Mouse (Mus musculus): ENCODE measurements around the gene Mff. TPM values are rescaled to one million over a fixed set of nuclear protein-coding genes. Genes with fewer than 3 reads are reported as not detected.

Mff gene
- polyA plus RNA-seq, 1 experiment from 2014 or later = 290 TPM

DNA sequence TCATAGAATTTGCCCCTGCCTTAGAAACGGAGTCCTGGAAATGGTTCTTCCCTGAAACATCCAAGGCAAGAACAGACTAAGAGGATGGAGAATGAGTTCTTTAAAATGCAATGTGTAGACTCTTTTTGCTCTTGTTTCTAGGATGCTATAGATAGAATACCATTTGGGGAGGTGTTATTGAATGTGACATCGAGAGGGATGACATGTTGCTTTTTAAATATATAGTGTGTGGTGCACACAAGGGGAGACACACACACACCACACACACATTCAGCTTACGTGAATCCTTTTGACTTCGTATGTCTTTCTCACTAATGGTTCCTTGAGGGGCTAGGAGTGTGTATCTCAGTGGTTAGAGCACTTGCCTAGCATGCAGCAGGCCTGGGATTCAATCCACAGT is 50.6 kb downstream of the Mff start:
- H3K27ac ChIP-seq (ENCODE audit: low read depth, low read length) = no peak overlapping the region
- no peak overlapping the region for H3K4me3 ChIP-seq (ENCODE audit: low read depth, low read length)
- H3K4me1 ChIP-seq (replicated peaks; ENCODE audit: control insufficient read depth, insufficient read depth, low read length) = no peaks in the 10 kb centered on the region
- no peaks in the 10 kb centered on the region for H3K9me3 ChIP-seq (ENCODE audit: control insufficient read depth, low read length)
- no peak overlapping the region for H3K4me2 ChIP-seq (ENCODE audit: low read depth, low read length, severe bottlenecking)
- H3K9ac ChIP-seq (ENCODE audit: low read length) = no peak overlapping the region
- WGBS = 90% methylated on average over 4 of the region's 4 CpGs
- no peaks in the 10 kb centered on the region for H3K27me3 ChIP-seq (ENCODE audit: control insufficient read depth, insufficient read depth, low read length)
- ATAC-seq (replicated peaks; ENCODE audit: low FRiP score) (no peak), DNase-seq (ENCODE audit: low spot score) (no peak)
- no peaks in the 10 kb centered on the region for H3K36me3 ChIP-seq (ENCODE audit: control insufficient read depth, insufficient read depth, low read length)

DNA sequence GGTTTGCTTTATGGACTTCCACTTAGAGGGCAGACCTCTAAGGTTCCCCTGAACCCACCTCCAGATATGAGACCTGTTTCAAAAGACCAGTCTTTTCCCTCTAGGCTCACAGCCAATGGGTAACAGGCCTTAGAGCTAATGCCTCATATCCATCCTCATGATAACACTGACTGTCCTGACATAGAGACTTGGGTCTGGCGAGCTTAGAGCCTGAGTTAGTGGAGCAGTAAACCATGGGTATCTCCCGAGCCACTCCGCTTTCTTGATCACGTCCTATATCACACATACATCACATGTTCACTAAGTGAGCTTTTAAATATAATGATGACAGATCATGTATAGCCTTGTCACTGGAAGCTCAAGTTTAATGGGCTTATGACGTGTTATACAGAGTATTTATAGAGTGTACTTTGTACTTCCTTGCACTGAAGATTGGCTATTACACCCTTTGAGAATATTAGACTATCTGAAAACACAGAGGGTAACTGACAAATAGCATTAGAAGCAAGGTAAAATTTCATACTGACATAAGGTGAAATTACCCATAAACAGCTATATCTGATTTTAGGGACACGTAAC is 54.8 kb downstream of the Mff start:
- H3K4me1 ChIP-seq (replicated peaks; ENCODE audit: control insufficient read depth, insufficient read depth, low read length) = no peaks in the 10 kb centered on the region
- no peaks in the 10 kb centered on the region for H3K9me3 ChIP-seq (ENCODE audit: control insufficient read depth, low read length)
- ATAC-seq (replicated peaks; ENCODE audit: low FRiP score) (no peak), DNase-seq (ENCODE audit: low spot score) (no peak)
- no peak overlapping the region for H3K4me2 ChIP-seq (ENCODE audit: low read depth, low read length, severe bottlenecking)
- H3K27me3 ChIP-seq (ENCODE audit: control insufficient read depth, insufficient read depth, low read length) = no peaks in the 10 kb centered on the region
- no peak overlapping the region for H3K9ac ChIP-seq (ENCODE audit: low read length)
- H3K36me3 ChIP-seq (ENCODE audit: control insufficient read depth, insufficient read depth, low read length) = no peaks in the 10 kb centered on the region
- 90% methylated on average over 6 of the region's 6 CpGs for WGBS
- no peak overlapping the region for H3K4me3 ChIP-seq (ENCODE audit: low read depth, low read length)
- H3K27ac ChIP-seq (ENCODE audit: low read depth, low read length) = no peak overlapping the region

DNA sequence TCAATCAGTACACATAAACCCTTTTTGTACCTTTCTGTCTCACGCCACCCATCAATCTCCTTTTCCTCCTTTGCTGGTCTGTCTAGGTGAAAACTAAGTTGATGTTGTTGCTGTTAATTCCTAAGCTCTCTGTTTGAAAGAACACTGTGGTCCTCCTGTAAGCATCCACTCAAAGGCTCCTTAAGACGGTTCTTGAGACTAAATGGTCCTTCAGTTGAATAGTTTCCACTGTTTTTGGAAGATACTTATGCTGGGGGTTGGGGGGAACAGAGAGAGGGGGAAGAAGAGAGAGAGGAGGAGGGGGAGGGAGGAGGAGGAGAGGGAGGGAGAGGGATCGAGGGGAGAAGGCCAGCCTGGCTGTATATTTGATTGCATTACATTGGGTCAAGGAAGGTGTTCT is 58.9 kb downstream of the Mff start:
- Histone ChIP-seq H3K9me3 (ENCODE audit: control insufficient read depth, low read length) (no peaks in the 10 kb centered on the region), H3K36me3 (ENCODE audit: control insufficient read depth, insufficient read depth, low read length) (no peaks in the 10 kb centered on the region), H3K4me1 (replicated peaks; ENCODE audit: control insufficient read depth, insufficient read depth, low read length) (no peaks in the 10 kb centered on the region), H3K4me2 (ENCODE audit: low read depth, low read length, severe bottlenecking) (no peak overlapping the region), H3K27me3 (ENCODE audit: control insufficient read depth, insufficient read depth, low read length) (no peaks in the 10 kb centered on the region), H3K4me3 (ENCODE audit: low read depth, low read length) (no peak overlapping the region), H3K27ac (ENCODE audit: low read depth, low read length) (no peak overlapping the region), H3K9ac (ENCODE audit: low read length) (no peak overlapping the region)
- no peak for ATAC-seq (replicated peaks; ENCODE audit: low FRiP score)
- no peak for DNase-seq (ENCODE audit: low spot score)
- 67% methylated on average over 3 of the region's 3 CpGs for WGBS

DNA sequence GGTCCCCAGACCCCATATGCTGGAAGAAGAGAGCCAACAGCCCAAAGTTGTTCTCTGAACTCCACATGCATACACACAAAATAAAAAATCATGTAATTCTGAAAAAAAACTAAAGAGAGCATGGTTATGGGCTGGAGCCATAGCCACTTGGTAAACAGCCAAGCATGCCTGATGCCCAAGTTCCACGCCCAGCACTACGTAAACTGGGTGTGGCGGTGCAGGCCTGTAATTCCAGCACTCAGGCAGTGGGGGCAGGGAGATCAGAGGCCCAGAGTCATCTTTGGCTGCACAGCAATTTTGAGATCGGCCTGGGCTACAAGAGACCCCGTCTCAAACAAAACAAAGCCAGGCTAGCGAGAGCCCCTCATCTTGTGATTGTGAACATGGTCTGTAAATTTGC is 60.9 kb downstream of the Mff start:
- no peaks in the 10 kb centered on the region for H3K9me3 ChIP-seq (ENCODE audit: control insufficient read depth, low read length)
- WGBS = 75% methylated on average over 6 of the region's 6 CpGs
- DNase-seq (ENCODE audit: low spot score) (no peak), ATAC-seq (replicated peaks; ENCODE audit: low FRiP score) (no peak)
- H3K4me1 ChIP-seq (replicated peaks; ENCODE audit: control insufficient read depth, insufficient read depth, low read length) = no peaks in the 10 kb centered on the region
- H3K4me3 ChIP-seq (ENCODE audit: low read depth, low read length) = no peak overlapping the region
- no peak overlapping the region for H3K4me2 ChIP-seq (ENCODE audit: low read depth, low read length, severe bottlenecking)
- H3K27ac ChIP-seq (ENCODE audit: low read depth, low read length) = no peak overlapping the region
- no peaks in the 10 kb centered on the region for H3K36me3 ChIP-seq (ENCODE audit: control insufficient read depth, insufficient read depth, low read length)
- H3K9ac ChIP-seq (ENCODE audit: low read length) = no peak overlapping the region
- H3K27me3 ChIP-seq (ENCODE audit: control insufficient read depth, insufficient read depth, low read length) = no peaks in the 10 kb centered on the region

DNA sequence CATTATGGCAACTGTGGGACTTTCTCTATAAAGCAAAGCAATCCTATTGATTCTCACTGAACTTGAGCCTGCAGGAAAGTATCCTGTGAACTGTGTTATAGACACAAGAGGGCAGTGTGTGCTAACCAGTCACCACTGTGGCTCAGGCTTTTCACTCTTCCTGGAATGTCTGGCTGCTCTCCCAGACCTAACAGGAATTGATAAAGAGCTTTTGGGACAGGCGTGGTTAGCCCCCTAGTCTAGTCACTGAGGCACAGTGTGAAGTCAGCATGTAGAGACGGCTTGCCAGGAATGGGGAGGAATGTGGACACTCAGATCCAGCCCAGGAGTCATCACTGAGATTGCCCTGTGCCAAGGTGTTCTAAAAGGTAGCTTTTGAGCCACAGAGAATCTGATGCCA is 62.7 kb downstream of the Mff start:
- Histone ChIP-seq H3K4me2 (ENCODE audit: low read depth, low read length, severe bottlenecking) (no peak overlapping the region), H3K27me3 (ENCODE audit: control insufficient read depth, insufficient read depth, low read length) (no peaks in the 10 kb centered on the region), H3K9ac (ENCODE audit: low read length) (no peak overlapping the region), H3K27ac (ENCODE audit: low read depth, low read length) (no peak overlapping the region), H3K4me3 (ENCODE audit: low read depth, low read length) (no peak overlapping the region), H3K9me3 (ENCODE audit: control insufficient read depth, low read length) (no peaks in the 10 kb centered on the region), H3K36me3 (ENCODE audit: control insufficient read depth, insufficient read depth, low read length) (no peaks in the 10 kb centered on the region), H3K4me1 (replicated peaks; ENCODE audit: control insufficient read depth, insufficient read depth, low read length) (no peaks in the 10 kb centered on the region)
- ATAC-seq (replicated peaks; ENCODE audit: low FRiP score) (peak; percentile 64), DNase-seq (ENCODE audit: low spot score) (peak; percentile 60)
- WGBS = 13% methylated on average over 2 of the region's 2 CpGs

DNA sequence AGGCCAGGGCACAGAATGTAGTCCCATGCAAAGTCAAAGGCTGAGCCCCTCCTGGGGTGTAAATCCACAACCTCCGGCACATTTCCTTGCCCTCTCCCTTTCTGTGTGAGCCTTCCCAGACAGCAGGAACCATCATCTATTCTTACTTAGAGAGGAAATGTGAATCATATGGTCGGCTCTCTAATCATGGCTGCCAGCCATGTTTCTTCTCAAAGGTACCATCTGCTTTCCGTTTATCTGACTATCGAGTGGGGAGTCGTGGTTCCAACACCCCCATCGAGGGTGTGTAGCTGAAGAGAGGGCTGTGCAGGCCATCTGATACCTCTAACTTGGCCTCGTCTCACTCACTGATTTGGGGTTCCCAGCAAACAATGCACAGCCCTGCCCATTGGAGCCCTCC is 63.4 kb downstream of the Mff start:
- no peak overlapping the region for H3K27ac ChIP-seq (ENCODE audit: low read depth, low read length)
- H3K9ac ChIP-seq (ENCODE audit: low read length) = no peak overlapping the region
- H3K4me3 ChIP-seq (ENCODE audit: low read depth, low read length) = no peak overlapping the region
- H3K27me3 ChIP-seq (ENCODE audit: control insufficient read depth, insufficient read depth, low read length) = no peaks in the 10 kb centered on the region
- ATAC-seq (replicated peaks; ENCODE audit: low FRiP score) (no peak), DNase-seq (ENCODE audit: low spot score) (no peak)
- no peaks in the 10 kb centered on the region for H3K9me3 ChIP-seq (ENCODE audit: control insufficient read depth, low read length)
- whole genome bisulfite sequencing = 85% methylated on average over 7 of the region's 7 CpGs
- H3K4me1 ChIP-seq (replicated peaks; ENCODE audit: control insufficient read depth, insufficient read depth, low read length) = no peaks in the 10 kb centered on the region
- H3K4me2 ChIP-seq (ENCODE audit: low read depth, low read length, severe bottlenecking) = no peak overlapping the region
- H3K36me3 ChIP-seq (ENCODE audit: control insufficient read depth, insufficient read depth, low read length) = no peaks in the 10 kb centered on the region

DNA sequence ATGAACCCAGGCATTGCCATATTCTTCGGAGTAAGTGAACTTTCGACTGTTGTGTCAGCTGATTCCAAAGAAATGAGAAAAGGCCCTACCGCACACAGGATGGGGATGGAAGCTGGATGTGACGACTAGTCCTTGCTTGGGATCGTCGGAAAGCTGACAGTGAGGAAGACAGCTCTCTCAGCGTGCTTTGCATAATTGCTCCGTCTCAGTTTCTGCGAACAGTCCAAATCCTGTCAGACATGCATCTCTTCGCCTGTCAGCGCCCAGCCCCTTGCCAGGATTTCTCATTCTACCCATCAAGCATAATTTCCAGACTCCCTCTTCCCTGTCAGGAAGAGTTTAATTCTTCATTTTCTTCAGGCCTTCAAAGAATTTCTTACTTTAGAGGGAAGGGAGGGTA is 66.4 kb downstream of the Mff start:
- WGBS = 87% methylated on average over 11 of the region's 11 CpGs
- Histone ChIP-seq H3K27ac (ENCODE audit: low read depth, low read length) (no peak overlapping the region), H3K9ac (ENCODE audit: low read length) (no peak overlapping the region), H3K27me3 (ENCODE audit: control insufficient read depth, insufficient read depth, low read length) (no peaks in the 10 kb centered on the region), H3K36me3 (ENCODE audit: control insufficient read depth, insufficient read depth, low read length) (no peaks in the 10 kb centered on the region), H3K4me1 (replicated peaks; ENCODE audit: control insufficient read depth, insufficient read depth, low read length) (no peaks in the 10 kb centered on the region), H3K4me2 (ENCODE audit: low read depth, low read length, severe bottlenecking) (no peak overlapping the region), H3K9me3 (ENCODE audit: control insufficient read depth, low read length) (no peaks in the 10 kb centered on the region), H3K4me3 (ENCODE audit: low read depth, low read length) (no peak overlapping the region)
- DNase-seq (ENCODE audit: low spot score) (no peak), ATAC-seq (replicated peaks; ENCODE audit: low FRiP score) (no peak)

DNA sequence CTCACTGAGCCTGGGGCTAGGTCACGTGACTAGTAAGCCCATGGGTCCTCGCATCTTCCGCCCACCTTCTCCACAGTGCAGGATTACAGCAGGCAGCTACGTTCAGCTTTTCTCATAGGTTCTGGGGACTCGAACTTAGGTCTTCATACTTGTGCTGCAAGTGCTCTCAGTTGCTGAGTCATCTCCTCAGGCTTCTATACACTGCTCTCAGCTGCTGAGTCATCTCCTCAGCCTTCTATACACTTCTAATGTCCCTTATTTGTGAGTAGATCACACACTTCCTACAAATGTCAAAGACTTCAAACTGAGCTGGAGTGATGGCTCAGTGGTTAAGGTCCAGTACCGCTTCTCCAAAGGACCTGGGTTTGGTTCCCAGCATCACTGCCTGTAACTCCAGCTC is 67.5 kb downstream of the Mff start:
- 91% methylated on average over 6 of the region's 6 CpGs for WGBS
- H3K36me3 ChIP-seq (ENCODE audit: control insufficient read depth, insufficient read depth, low read length) = no peaks in the 10 kb centered on the region
- H3K9ac ChIP-seq (ENCODE audit: low read length) = no peak overlapping the region
- DNase-seq (ENCODE audit: low spot score) (no peak), ATAC-seq (replicated peaks; ENCODE audit: low FRiP score) (no peak)
- H3K9me3 ChIP-seq (ENCODE audit: control insufficient read depth, low read length) = no peaks in the 10 kb centered on the region
- H3K27me3 ChIP-seq (ENCODE audit: control insufficient read depth, insufficient read depth, low read length) = no peaks in the 10 kb centered on the region
- H3K4me1 ChIP-seq (replicated peaks; ENCODE audit: control insufficient read depth, insufficient read depth, low read length) = no peaks in the 10 kb centered on the region
- H3K4me3 ChIP-seq (ENCODE audit: low read depth, low read length) = no peak overlapping the region
- no peak overlapping the region for H3K27ac ChIP-seq (ENCODE audit: low read depth, low read length)
- no peak overlapping the region for H3K4me2 ChIP-seq (ENCODE audit: low read depth, low read length, severe bottlenecking)

DNA sequence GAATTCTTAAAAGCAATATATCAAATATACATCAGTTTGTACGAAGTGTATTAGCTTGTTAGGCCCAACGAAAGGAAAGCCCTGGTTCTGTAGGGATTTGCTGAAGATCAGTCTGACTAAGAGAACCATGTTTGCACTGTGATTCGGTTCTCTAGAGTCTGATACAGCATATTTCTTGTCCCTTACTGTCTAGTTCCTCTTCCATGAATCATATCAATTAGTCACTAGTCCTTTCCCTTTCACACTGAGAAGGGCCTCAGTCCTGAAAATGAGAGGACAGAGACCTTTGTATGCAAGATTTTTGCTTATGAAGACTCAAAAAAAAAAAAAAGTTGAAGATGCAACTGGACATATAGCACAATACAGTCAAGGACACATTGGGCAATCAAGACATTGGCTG is 68.4 kb downstream of the Mff start:
- no peaks in the 10 kb centered on the region for H3K36me3 ChIP-seq (ENCODE audit: control insufficient read depth, insufficient read depth, low read length)
- no peak overlapping the region for H3K27ac ChIP-seq (ENCODE audit: low read depth, low read length)
- no peak overlapping the region for H3K4me3 ChIP-seq (ENCODE audit: low read depth, low read length)
- no peak for ATAC-seq (replicated peaks; ENCODE audit: low FRiP score)
- H3K9me3 ChIP-seq (ENCODE audit: control insufficient read depth, low read length) = no peaks in the 10 kb centered on the region
- DNase-seq (ENCODE audit: low spot score) = no peak
- H3K9ac ChIP-seq (ENCODE audit: low read length) = no peak overlapping the region
- H3K4me2 ChIP-seq (ENCODE audit: low read depth, low read length, severe bottlenecking) = no peak overlapping the region
- H3K27me3 ChIP-seq (ENCODE audit: control insufficient read depth, insufficient read depth, low read length) = no peaks in the 10 kb centered on the region
- H3K4me1 ChIP-seq (replicated peaks; ENCODE audit: control insufficient read depth, insufficient read depth, low read length) = no peaks in the 10 kb centered on the region
- 89% methylated on average over 3 of the region's 3 CpGs for WGBS

All from forebrain, embryonic 11.5 days (tissue).